Mouse (Mus musculus) bone marrow macrophage, adult 2 months (primary cell): ENCODE measurements around the gene Pmf1.

ENCODE experiments used
- CTCF ChIP-seq: IDR thresholded peaks from 2 replicates; pipeline ENCODE4 v1.5.1; 2012; ENCODE audit warnings: low read depth, mild to moderate bottlenecking, low read length, moderate library complexity
- POLR2A ChIP-seq: IDR thresholded peaks from 2 replicates; pipeline ENCODE4 v1.6.1; 2012; ENCODE audit warnings: mild to moderate bottlenecking, low read depth, low read length, borderline replicate concordance

DNA sequence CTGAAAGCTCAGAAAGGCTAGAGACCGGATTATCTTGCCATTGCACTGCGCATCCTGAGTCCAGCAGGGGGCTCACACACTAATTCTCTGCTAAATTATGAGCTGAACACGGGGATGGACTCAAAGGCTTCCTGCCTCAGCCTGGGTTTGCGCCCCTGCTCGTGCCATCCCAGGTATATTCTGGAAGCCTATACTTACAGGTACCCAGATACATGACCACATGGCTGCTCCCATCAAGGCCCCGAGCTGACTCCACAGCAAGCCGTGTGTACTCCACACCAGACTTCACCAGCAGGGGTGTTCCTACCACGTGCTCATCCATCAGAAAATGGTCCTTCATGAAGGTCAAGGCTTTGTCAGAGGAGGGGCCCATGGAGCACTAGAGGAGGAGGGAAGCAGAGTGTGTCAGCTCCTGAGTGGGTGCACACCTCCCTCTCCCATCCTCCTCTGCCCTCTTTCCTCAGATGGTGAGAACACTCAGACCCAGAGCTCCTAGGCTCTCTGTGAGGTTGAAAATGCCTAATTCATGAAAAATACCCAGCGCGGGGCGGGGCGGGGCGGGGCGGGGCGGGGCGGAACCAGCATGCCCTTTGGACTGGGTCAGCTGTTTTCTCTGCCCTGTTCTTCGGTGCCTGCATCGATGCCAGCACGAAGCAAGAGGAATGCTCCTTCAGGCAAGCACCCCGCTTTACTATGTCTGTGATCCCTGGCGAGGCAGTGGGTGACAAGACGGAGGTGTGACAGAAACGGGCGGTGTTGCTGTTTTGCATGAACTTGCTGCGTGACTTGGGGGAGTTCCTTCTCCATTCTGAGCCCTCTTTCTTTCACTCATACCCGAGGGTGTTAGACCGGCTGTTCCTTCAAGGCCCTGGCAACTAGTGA lies 30.6 kb upstream of the Pmf1 start:
- TF ChIP-seq POLR2A, result no peak
- TF ChIP-seq CTCF, result peak; percentile 51; the same call in 1 of the 2 replicates
